Mouse (Mus musculus): Measurements from ENCODE around the gene Nedd9.
A peak's percentile ranks its signal among the peaks of the same experiment; 100 is the strongest.

Nedd9 gene

DNA sequence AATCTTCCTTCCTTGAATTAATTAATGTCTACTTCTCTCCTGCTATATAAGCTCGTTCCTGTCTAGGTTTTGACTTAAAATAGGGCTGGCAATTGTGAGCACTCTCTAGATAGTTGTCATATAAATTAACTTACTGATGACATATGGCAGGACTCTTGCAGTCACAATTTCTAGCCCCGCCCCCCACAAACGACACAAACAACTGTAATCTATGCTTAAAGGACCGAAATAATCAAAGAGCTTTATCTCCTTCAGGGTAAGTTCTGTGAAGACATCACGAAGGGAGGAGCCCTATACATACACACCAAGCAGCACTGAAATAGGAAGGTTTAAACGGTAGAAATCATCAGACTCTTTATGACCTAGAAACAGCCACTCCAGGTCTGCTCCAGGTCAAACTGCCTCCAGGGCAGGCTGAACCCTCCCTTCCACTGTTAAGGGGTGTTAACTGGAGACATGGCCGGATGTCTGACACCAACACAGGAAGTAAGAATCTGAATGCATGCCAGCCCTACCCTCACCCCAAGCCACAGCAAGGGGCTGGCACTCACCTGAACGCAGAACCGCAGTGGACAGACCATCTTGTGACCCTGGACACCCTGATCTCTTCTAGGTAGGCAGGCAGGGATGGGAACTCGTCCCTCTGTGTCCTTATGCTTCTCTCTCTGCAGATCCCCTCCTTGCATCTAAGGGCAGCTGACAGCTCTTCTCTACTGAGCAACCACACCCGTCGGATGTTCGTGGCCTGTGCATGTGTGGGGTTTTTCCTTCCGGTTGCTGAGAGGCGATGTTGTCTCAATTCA, at the start of gene Nedd9:
Gene Nedd9, minus strand, starts transcription at position 757 of the 803 bp plus-strand sequence.
- peak; percentile 68 to 77 for DNase-seq

DNA sequence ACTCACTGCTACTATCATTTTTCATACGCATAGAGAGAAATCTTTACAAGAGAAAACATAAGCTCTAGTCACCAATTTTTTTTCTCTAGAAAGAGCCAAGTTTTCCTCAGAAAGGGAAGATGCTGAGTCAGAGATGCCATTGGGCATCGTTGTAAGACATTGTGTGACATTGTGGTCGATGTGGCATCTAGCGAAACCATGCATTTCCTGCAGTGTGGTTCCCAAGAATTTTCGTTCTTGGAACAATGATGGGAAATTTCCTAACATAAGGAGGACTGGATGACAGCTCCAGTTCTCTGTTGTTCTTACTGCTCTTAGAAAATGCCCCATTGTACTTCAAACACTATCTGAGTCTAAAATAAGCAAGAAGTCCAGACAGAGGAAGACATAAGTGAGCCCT, 45.5 kb upstream of the Nedd9 start:
- no peak for DNase-seq

DNA sequence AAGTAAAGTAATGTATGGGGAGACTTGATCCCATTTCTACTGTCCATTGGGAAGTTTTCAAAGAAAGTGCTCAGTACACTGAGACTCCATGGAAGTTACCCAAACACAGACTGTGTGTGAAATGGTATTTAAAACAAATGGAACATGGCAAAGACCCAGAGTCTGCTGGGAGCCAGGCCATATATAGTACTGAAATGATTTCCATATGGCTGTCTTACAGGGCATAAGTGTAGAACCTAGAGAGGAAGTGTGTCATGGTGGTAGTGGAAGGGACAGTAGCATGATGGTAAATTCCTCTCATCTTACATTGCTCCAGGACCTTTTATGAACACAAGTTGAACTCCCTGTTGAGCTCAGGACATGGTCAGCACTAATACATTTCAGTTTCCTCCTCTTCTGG, 43.2 kb upstream of the Nedd9 start:
- DNase-seq: no peak

GRCm38 (mm10) chr13:41524208-41524607, 37.0 kb upstream of the Nedd9 start:
- DNase-seq: no peak

DNA sequence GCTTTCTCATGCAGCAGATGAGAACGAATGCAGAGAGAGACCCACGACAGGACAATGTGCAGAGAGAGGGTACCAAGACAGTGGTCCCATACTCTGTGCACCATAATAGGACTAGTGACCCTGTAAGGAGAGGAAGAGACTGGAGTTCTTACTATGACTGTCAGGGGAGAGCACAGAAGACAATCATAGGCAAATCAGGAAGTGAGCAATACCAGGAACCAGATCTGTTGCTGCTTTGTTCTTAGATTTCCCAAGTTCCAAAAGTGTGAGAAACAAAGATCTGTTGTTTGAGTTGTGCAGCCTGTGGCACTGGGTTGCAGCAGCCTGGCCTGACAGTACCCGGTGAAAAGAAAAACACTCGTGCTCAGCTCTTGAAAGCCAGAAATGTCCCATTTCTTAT, 34.1 kb upstream of the Nedd9 start:
- no peak for DNase-seq

GRCm38 (mm10) chr13:41520549-41521161, 33.5 kb upstream of the Nedd9 start:
- no peak for DNase-seq

- no peak for DNase-seq
Measured at GRCm38 (mm10) chr13:41519792-41520191, 32.6 kb upstream of the Nedd9 start.

DNA sequence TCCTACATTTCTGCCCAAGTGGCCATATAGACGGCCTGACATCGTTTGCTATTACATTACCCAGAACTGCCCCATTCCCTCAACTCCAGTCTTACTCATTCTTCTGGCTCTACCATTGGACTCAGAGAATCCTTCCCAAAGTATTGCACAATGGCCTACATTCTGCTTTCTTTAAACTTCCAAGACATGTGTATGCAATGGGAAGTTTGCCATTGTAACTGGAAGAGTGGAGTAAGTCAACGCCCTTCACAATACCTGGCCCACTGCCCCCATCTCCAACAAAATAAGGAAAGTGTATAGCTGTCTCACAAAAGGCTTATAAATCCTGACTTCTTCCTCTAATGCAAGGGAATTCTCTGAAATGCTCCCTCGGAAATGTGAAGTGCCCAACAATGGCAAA, 30.0 kb upstream of the Nedd9 start:
- no peak for DNase-seq

- no peak for DNase-seq
Measured at GRCm38 (mm10) chr13:41515749-41516148, 28.6 kb upstream of the Nedd9 start.

DNA sequence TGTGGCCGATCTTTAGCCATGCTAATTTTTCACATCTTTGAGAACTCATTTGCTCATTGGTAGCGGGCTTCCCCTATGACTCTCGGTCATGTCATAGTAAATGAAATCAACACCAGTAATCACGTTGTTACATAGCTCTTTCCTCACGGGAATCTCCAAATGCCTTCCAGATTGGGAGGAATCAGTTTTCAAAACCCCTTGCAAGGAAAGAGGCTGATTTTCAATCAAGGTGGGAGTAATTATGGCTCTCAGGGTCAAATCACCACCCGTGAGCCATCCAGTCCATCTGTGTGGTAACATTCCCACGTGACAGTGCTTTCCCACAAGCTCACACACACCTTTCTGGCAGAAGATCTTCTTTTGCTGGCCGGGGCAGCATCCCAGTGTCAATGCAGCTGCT, 27.8 kb upstream of the Nedd9 start:
- DNase-seq: no peak

DNA sequence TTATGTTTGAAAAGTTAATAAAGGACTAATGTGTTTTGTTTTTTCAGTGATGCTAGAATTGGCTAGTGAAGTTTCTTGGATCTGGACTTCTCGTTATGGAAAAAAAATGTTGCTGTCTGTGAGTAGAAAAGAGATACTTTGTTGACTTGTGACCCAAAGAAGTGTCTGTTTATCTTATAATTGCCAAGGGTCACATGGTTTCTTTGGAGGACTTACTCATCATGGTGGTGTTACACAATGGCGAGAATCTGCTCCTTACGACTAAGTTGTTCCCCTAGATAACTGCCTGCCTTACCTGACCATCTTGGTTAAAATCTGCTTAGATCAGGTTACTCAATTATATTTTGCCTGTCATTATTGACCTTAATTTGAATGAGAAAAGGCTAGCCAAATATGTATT, 26.3 kb upstream of the Nedd9 start:
- DNase-seq: no peak

DNA sequence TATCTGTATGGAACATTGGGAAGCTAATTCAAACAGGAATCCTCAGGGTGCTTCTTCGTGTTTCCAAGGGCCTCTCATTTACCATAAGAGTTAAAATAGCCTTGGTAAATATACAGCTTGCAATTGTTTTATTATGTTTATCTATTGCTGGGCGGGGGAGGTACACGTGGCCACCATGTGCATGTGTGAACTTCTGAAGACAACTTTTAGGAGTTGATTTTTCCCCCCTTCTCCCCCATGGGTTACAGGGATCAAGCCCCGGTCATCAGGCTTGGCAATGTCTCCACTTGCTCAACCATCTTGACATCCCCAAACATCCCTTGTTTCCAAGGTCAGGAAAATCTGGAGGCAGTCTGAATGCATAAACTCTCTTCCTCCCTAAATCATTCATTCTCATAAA, 25.1 kb upstream of the Nedd9 start:
- no peak for DNase-seq

GRCm38 (mm10) chr13:41510631-41511419, 23.7 kb upstream of the Nedd9 start:
- no peak for DNase-seq

GRCm38 (mm10) chr13:41505594-41505993, 18.4 kb upstream of the Nedd9 start:
- peak in 1 of 2 experiments; percentile 50 for DNase-seq

GRCm38 (mm10) chr13:41504997-41505396, 17.8 kb upstream of the Nedd9 start:
- no peak for DNase-seq

- no peak for DNase-seq
Measured at GRCm38 (mm10) chr13:41504448-41504847, 17.3 kb upstream of the Nedd9 start.

- DNase-seq: no peak
Measured at GRCm38 (mm10) chr13:41502917-41503301, 15.7 kb upstream of the Nedd9 start.

DNA sequence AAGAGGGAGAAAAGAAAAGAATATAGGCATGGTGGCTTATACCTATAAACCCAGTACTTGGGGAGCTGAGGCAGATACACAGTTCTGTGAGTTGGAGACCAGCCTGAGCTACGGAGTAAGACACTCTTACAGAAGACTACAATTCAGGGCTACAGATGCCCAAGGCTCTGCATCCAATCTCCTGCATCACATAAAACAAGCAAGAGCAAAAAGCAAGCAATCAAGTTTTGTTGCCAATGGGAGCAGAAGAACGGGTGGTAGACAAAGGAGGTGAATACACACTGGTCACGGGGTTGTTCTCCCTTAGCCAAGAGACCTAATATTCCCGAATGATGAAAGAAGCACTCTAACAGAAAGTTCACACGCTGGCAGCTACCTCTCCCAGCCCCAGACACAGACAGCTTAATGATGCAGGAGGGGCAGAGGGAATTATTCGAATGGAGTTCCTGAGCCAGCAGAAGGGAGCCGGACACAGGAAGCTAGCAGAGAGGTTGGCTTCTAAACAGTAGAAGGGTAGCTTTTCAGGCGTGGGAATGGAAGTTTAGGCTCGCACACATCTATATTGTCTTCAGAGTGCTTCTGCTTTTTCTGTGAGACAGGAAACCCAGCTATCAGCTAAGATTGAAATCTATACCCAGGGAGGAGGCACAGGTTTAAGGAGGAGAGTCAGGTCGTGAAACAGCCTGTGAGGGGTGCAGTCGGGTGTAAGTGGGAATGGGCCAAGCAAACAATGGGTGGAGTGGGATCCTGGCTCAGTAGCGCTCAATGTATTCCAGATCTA, 15.2 kb upstream of the Nedd9 start:
- DNase-seq: no peak

DNA sequence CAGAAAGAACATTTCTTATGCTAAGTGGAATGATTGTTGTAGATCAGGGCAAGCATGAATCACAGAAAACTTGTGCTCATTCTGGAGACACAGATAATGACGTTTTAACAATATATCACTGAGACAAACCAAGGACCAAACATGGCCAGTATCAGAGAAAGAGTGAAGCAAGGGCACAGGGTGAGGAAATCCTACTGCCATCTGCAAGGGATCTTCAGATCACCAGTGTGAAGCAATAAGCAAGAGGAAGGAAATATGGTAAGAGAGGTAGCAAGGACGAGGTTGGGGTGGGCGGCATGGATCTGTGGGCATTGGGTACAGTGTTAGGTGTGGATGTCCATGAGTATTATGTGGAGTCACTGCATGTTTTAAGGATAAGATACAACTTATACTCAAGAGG, 13.6 kb upstream of the Nedd9 start:
- no peak for DNase-seq

DNA sequence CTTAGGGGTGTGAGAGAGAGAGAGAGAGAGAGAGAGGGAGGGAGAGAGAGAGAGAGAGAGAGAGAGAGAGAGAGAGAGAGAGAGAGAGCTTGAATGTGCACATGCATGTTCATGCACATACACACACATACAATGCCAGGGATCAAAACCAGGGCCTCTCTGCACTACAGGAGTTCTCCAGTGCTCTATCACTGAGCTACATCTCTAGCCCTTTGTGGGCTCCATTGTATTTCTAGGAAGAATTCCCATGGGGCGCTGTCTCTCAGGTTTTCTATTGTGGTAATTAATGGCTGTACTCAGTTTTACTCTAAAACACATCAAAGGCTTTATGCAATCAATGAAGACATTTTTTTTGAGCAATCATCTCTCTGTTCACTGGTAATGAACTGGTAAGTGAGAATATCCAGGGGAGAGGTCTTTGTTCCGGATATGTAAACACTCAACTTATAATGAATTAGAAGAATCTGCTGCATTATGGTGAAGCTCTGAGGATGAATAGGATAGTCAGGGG, 11.5 kb upstream of the Nedd9 start:
- DNase-seq: no peak

GRCm38 (mm10) chr13:41494681-41495080, 7.5 kb upstream of the Nedd9 start:
- DNase-seq: no peak

- DNase-seq: no peak
Measured at GRCm38 (mm10) chr13:41491981-41492702, 5.0 kb upstream of the Nedd9 start.
